Mouse (Mus musculus): ENCODE results near the gene Prkaa2.

Prkaa2 gene

DNA sequence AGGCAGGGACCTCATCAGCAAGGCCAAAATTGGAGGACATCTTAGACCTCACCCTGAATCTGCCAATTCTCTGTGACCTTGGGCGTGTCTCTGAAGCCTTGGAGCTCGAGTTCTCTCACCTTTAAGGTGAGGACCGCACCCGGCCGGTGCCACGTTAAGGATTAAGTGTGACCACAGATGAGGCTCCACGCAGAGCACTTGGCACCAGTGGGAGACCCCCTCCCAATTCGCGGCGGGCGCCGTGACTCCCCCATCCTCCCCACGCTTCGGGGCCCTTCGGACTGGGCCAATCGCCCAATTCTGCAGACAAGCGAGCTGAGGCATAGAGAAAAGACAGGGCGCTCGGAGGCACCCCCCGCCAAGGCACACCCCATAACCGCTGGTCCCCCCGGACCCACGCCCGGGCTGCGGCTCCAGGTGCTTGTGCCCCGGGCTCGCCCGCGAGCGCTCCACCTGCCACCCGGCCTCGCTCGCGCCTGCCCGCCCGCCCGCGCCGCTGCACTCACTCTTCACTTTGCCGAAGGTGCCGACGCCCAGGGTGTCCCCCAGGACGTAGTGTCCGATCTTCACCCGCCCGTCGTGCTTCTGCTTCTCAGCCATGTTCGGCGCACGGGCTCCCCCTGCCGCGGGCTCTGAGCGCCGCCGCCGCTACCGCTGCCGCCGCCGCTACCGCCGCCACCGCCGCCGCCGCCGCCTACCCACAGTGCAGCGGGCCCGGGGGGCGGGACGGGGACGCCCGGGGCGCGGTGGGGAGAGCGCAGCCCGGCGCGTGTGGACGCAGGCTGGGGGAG is at the start of gene Prkaa2:
Gene Prkaa2 (minus strand): TSS at position 692 of the 791 bp plus-strand sequence.
- peak; percentile 40 for DNase-seq (ENCODE audit: low read depth, low spot score)

- no peak for DNase-seq (ENCODE audit: low read depth, low spot score)
These were observed 49.8 kb upstream of the Prkaa2 start for GRCm38 (mm10) chr4:105159531-105159870.

DNA sequence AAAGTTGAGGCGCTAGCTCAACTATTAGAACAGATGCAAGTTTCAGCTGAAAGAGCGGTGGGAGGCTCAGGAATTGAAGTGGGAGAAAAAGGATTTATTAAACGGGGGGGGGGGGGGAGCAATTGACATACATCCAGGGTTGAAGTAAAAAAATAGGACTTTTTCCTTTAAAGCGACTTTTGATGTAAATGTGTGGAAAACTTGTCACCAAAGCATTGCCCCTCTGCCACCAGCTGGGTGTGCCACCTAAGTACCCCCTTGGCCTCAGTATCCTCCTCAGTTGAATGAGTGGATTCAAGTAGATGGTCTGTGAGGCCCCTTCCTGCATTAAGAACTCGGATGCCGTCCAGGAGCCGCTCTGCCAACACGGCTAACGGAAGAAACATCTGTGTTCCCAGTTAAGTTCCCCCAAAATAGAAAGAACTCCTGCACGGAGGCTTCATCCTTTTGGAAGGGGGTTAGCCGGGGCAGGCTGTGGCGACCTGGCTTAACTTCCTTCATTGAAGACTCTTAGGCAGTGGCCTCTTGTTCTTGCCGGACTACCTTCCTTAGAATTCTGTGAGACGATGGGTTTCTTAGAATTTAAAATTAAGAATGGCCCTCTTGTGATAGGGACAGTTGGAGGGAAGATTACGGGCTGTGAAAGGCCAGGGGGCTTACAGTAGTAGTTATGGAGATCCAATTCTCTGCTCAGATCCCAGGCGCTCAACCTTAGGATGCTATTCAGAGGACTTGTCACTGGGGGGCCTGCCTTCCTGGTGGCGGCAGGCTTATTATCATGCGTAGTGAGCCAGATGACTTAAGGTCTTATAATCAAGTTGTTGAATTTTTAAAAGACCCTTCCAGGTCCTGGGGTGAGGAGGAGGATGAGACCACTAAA is 49.2 kb upstream of the Prkaa2 start:
- no peak for DNase-seq (ENCODE audit: low read depth, low spot score)

DNA sequence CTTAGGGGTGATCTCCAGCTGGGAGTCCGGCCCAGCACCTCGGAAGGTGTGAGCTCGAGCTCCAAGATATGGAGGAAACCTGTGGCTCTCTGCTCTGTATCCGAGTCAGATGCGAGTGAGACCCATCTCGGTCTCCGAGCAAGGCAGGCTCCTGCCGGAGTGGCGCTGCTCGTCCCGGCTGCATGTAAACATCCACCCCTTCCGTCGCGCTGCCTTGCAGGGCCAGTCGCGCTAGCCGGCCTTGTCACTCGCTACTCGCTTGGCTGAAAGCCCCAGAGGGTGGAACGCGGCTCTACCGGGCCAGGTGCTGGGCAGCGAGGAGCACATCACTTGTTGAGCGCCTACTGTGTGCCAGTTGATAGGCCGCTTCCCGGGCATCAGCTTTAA is 48.5 kb upstream of the Prkaa2 start:
- peak; percentile 78 for DNase-seq (ENCODE audit: low read depth, low spot score)

GRCm38 (mm10) chr4:105157276-105158168 is 47.8 kb upstream of the Prkaa2 start, which contains the start of gene Plpp3:
TSS of gene Plpp3 (plus strand) at chr4:105157347.
- DNase-seq (ENCODE audit: low read depth, low spot score), result peak; percentile 93

GRCm38 (mm10) chr4:105156955-105157275 is 47.2 kb upstream of the Prkaa2 start:
- DNase-seq (ENCODE audit: low read depth, low spot score), result no peak

DNA sequence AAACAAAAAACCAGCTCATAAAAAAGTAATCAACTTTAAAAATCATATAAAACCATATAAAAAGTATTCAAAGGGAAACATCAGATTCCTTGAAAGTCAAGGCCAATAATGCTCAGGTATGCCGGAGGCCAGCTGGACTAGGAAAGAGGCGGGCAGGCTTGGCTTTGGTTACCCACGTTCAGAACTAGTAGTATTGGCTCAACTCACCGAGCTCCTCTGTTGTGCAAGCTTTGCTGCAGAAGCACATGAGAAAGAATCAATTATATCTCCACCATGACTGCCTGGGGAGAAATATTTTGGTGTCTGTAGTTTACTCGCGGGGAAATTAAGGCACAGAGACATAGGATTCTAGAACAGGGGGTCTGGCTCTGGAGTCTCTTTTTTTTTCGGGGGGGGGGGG is 46.6 kb upstream of the Prkaa2 start:
- DNase-seq (ENCODE audit: low read depth, low spot score), result no peak

DNA sequence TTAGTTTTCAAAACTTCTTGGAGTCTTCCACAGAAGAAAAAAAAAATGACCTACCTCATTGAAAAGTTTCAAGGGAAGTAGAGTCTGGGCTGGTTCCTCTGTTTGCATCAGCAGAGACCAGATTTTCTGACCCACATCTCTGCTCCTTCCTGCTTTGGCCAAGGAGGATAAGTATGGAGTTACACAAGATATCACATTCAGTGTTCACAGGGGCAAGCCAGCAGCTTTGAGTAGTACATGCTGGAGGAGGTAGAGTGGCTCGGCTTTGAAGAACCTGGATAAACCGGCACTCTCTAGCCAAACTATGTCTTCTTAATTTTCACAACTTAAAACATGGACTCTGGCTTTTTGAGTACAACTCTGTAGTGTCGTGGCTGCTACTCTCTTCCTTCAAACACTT is 43.5 kb upstream of the Prkaa2 start:
- DNase-seq (ENCODE audit: low read depth, low spot score), result no peak

DNA sequence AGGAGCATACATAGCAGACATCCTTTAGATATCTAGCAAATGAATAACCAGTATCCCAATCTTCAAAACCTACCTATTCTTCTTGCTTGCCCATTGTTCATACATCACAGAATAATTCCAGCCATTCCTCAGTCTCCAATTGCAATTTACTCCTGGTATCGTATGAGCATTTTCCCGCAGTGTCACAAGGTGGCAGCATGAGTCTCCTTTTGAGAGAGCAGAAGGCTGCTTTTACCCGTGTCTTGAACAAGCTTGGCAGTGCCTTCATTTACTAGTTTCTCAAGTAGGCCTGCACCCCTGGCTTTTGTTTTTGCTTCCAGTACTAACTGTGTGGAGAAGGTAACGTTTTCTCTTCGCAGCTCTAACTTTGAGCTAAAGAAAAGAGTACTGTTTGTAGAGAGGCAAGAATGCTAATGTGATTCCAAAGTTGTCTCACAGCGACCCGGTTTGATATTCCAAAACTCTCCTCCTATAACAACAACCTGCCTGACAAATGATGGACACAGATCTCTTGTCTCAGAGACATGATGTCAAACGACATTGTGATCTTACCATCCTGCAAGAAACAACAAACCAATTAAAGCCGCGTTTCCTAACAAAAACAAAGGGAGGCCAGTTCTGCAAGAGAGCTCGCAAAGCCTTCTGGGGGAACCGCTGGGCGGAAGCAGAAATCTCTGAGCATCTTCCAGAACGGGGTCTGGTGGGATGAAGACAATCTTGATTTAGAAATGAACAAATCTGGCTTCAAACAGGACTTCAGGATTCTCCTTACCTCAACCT is 42.4 kb upstream of the Prkaa2 start:
- peak; percentile 81 for DNase-seq (ENCODE audit: low read depth, low spot score)

DNA sequence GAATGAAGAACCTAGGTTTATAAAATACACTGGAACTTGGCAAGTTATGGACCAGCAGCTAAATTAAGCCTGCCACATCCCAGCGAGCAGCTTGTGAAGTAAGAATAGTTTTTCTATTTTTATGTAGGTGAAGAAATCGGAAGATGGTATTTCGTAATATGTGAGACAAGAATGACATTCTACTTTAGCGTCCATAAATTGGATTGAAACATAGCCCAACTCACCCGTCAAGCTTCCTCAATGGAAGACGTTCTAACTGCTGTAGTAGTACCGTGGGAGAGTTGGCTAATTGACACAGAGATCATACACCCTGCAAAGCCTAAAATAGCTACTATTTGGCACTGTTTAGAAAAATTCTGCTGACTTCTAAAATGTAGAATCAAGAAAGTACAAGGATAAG is 39.8 kb upstream of the Prkaa2 start:
- no peak for DNase-seq (ENCODE audit: low read depth, low spot score)

DNA sequence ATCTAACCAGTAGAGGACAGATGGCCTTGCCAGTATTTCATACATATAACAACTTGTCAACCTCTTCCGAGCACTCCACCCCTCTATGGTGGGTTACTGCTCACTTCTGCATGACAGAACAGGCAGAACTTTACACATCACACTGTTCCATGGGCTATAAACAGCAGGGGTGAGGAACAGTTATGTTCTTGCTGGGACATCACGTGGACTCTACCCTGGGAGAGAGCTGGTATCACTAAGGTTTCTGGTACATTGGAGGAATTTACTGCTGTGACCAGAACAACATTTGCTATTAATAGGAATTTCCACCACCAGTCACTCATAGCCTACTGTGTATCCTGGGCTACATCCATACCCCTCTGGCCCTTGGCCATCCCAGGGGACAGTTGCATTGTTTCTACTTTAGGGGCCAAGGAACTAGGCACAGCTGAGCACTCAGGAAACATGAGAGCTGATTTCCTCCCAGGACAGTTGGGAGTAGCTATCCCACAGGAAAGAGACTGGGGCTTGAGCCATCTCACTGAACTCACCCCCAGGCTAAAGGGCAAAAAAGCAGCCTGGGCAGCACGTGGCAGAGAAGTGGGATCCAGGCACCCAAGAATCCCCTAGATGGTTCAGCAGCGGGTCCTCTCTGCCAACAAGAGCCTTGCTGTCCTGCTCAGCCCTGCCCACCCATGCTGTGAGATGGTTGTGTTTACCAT is 23.8 kb upstream of the Prkaa2 start:
- no peak for DNase-seq (ENCODE audit: low read depth, low spot score)

DNA sequence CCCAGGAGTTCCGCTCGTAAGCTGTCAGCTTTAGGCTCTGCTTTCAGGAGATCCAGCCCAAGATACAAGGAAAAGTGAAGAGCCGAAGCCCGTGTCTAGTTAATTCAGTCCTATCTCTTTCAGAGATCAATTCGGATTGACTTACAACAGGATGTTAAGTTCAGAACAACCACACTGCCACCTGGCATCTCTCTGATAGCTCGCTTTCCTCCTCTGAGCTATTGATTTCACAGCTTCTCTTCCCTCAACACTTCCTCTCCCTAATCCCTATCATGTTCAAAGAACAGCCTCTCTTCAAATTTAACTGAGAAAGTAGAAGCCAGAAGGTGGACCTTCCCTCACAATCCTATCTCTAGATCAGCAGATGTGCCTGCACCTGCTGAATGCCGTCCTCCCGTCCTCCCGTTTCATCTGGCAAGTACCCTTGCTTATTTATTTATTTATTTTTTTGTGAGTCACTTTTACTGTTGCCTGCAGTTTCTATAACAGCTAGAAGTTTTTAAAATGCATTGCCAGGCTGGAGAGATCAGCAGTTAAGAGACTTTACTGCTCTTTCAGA is 22.1 kb upstream of the Prkaa2 start:
- DNase-seq (ENCODE audit: low read depth, low spot score), result no peak

- DNase-seq (ENCODE audit: low read depth, low spot score), result no peak
These were observed 19.5 kb upstream of the Prkaa2 start for GRCm38 (mm10) chr4:105129212-105129611.

DNA sequence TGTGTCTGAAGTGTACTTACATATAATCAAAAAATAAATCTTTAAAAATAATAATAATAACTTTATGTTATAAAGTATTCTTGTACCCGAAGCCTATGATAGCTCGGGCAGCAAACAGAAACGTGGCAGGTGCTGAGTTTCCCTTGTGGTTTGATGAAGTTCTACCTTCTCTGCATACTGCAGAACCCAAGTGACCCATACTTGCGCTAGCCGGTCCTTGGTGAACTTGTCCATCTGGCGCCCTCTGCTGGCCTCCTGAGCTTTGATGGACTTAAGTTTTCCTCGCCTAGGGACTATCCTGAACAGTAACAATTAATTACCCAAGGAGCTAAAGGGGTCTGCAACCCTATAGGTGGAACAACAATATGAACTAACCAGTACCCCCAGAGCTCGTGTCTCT is 12.7 kb upstream of the Prkaa2 start:
- DNase-seq (ENCODE audit: low read depth, low spot score), result peak; percentile 66

DNA sequence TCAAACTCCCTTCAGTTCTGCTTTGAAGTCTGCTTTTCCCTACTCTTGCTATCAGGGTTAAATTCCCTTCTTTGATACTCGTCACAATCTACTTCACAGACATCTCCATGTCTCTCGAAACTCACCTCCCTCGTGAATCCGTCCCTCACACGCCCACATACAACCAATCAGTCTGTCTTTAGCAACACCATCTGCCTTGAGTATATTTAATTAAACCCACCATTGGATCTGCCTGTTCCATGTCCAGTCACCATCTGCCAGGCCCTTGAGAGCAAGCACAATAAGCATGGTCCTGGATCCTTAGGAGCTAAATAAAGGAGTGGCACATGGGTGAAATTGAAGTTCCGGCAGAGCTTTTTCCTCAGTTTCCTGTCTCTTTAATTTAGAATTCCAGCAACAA is 11.4 kb upstream of the Prkaa2 start:
- no peak for DNase-seq (ENCODE audit: low read depth, low spot score)

- no peak for DNase-seq (ENCODE audit: low read depth, low spot score)
These were observed 3.8 kb upstream of the Prkaa2 start for GRCm38 (mm10) chr4:105113468-105113867.

DNA sequence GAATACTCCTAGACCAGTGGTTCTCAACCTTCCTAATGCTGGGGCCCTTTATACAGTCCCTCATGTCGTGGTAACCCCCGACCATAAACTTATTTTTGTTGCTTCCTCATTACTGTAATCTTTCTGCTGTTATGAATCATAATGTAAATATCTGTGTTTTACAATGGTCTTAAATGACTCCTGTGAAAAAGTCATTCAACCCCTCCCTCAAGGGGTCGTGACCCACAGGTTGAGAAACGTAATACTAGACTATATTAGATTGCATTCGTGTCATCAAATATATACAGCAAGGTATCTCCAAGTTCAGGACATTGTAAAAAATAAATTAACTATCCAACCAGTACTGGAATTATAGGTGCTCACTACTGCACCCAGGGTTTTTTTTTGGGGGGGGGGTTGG is 3.4 kb upstream of the Prkaa2 start:
- DNase-seq (ENCODE audit: low read depth, low spot score), result no peak

GRCm38 (mm10) chr4:105111770-105112169 is 2.1 kb upstream of the Prkaa2 start:
- no peak for DNase-seq (ENCODE audit: low read depth, low spot score)

DNA sequence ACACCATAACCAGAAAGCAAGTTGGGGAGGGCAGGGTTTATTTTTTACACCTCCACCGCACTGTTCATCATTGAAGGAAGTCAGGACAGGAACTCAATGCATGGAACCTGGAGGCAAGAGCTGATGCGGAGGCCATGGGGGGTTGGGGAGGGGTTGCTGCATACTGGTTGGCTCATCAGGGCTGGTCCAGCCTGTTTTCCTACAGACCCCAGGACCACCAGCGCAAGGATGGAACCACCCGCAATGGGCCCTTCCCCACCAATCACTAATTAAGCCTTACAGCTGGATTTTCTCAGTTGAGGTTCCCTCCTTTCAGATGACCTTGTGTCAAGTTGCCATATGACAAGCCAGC is 970 bp upstream of the Prkaa2 start:
- no peak for DNase-seq (ENCODE audit: low read depth, low spot score)

GRCm38 (mm10) chr4:105109990-105110683 is 447 bp upstream of the Prkaa2 start:
- DNase-seq (ENCODE audit: low read depth, low spot score), result peak; percentile 37

All from mesoderm, embryonic 11.5 days (tissue).